Mouse (Mus musculus): ENCODE data around the gene Ppil2. TPM values are rescaled to one million over a fixed set of nuclear protein-coding genes. Genes with fewer than 3 reads are reported as not detected.

Gene Ppil2
- polyA plus RNA-seq, 1 experiment, result 84.6 TPM

GRCm38 (mm10) chr16:17062338-17062737 is 48.7 kb downstream of the Ppil2 start:
- DNase-seq (ENCODE audit: low read depth in 1 of 2, low spot score in 2 of 2), result no peak
- no peaks in the 10 kb centered on the region for H3K27me3 ChIP-seq (ENCODE audit: control insufficient read depth, insufficient read depth, low read length)
- H3K36me3 ChIP-seq (ENCODE audit: control insufficient read depth, insufficient read depth, low read length), result no peaks in the 10 kb centered on the region
- H3K4me1 ChIP-seq (ENCODE audit: control insufficient read depth, insufficient read depth, insufficient read length), result no peaks in the 10 kb centered on the region
- TF ChIP-seq POLR2A (IDR thresholded peaks at IDR 0.05; ENCODE audit: low read depth, low read length), result no peak
- no peak for TF ChIP-seq CTCF (IDR thresholded peaks at IDR 0.05; ENCODE audit: extremely low read depth, insufficient read depth, insufficient read length, insufficient replicate concordance)
- H3K27ac ChIP-seq (ENCODE audit: insufficient read depth, low read length), result no peak overlapping the region
- WGBS, result 77% methylated on average over 1 of the region's 1 CpGs
- H3K4me3 ChIP-seq (ENCODE audit: extremely low read depth, insufficient read depth, insufficient read length), result no peak overlapping the region

DNA sequence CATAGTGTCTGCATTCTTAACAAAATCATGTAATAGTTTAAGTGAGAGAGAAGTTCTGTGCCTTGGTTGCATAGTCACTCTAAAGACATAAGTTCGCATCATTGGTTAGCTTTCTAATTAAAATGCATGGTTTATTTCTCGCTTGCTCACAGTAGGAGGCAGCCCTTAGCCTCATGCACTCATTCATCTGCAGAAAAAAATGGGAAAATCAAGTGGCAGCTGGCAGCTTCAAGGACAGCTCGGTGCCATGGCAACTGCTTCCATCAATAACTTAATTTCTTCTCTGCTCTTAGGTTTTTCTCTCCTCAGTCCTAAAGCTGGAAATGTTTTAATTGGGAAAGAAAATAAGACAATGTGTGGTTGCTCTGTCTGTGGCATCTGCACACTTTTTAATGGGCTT is 55.5 kb downstream of the Ppil2 start:
- Histone ChIP-seq H3K4me3 (ENCODE audit: extremely low read depth, insufficient read depth, insufficient read length) (no peak overlapping the region), H3K4me1 (ENCODE audit: control insufficient read depth, insufficient read depth, insufficient read length) (no peaks in the 10 kb centered on the region)

GRCm38 (mm10) chr16:17053903-17054302 is 57.2 kb downstream of the Ppil2 start:
- Histone ChIP-seq H3K27ac (ENCODE audit: insufficient read depth, low read length) (no peak overlapping the region), H3K27me3 (ENCODE audit: control insufficient read depth, insufficient read depth, low read length) (no peaks in the 10 kb centered on the region), H3K4me3 (ENCODE audit: extremely low read depth, insufficient read depth, insufficient read length) (no peak overlapping the region), H3K36me3 (ENCODE audit: control insufficient read depth, insufficient read depth, low read length) (peaks cover 2% of the 10 kb centered on the region; the same call in 1 of the 2 replicates), H3K4me1 (ENCODE audit: control insufficient read depth, insufficient read depth, insufficient read length) (no peaks in the 10 kb centered on the region)
- TF ChIP-seq POLR2A (IDR thresholded peaks at IDR 0.05; ENCODE audit: low read depth, low read length) (no peak), CTCF (IDR thresholded peaks at IDR 0.05; ENCODE audit: extremely low read depth, insufficient read depth, insufficient read length, insufficient replicate concordance) (no peak)
- DNase-seq (ENCODE audit: low read depth in 1 of 2, low spot score in 2 of 2), result no peak
- WGBS, result 77% methylated on average over 3 of the region's 3 CpGs

More for the DNA sequence above, 55.5 kb downstream of the Ppil2 start:
- H3K27me3 ChIP-seq (ENCODE audit: control insufficient read depth, insufficient read depth, low read length), result no peaks in the 10 kb centered on the region
- 81% methylated on average over 3 of the region's 3 CpGs for WGBS
- no peaks in the 10 kb centered on the region for H3K36me3 ChIP-seq (ENCODE audit: control insufficient read depth, insufficient read depth, low read length)
- TF ChIP-seq CTCF (IDR thresholded peaks at IDR 0.05; ENCODE audit: extremely low read depth, insufficient read depth, insufficient read length, insufficient replicate concordance), result no peak
- no peak for TF ChIP-seq POLR2A (IDR thresholded peaks at IDR 0.05; ENCODE audit: low read depth, low read length)
- H3K27ac ChIP-seq (ENCODE audit: insufficient read depth, low read length), result no peak overlapping the region
- DNase-seq (ENCODE audit: low read depth in 1 of 2, low spot score in 2 of 2), result no peak

GRCm38 (mm10) chr16:17052087-17052486 is 59.0 kb downstream of the Ppil2 start:
- 83% methylated on average over 7 of the region's 7 CpGs for WGBS
- DNase-seq (ENCODE audit: low read depth in 1 of 2, low spot score in 2 of 2), result no peak
- no peak overlapping the region for H3K4me3 ChIP-seq (ENCODE audit: extremely low read depth, insufficient read depth, insufficient read length)
- no peaks in the 10 kb centered on the region for H3K4me1 ChIP-seq (ENCODE audit: control insufficient read depth, insufficient read depth, insufficient read length)
- peaks cover 2% of the 10 kb centered on the region; the same call in 1 of the 2 replicates for H3K36me3 ChIP-seq (ENCODE audit: control insufficient read depth, insufficient read depth, low read length)
- H3K27me3 ChIP-seq (ENCODE audit: control insufficient read depth, insufficient read depth, low read length), result no peaks in the 10 kb centered on the region
- H3K27ac ChIP-seq (ENCODE audit: insufficient read depth, low read length), result no peak overlapping the region
- TF ChIP-seq POLR2A (IDR thresholded peaks at IDR 0.05; ENCODE audit: low read depth, low read length) (no peak), CTCF (IDR thresholded peaks at IDR 0.05; ENCODE audit: extremely low read depth, insufficient read depth, insufficient read length, insufficient replicate concordance) (no peak)

DNA sequence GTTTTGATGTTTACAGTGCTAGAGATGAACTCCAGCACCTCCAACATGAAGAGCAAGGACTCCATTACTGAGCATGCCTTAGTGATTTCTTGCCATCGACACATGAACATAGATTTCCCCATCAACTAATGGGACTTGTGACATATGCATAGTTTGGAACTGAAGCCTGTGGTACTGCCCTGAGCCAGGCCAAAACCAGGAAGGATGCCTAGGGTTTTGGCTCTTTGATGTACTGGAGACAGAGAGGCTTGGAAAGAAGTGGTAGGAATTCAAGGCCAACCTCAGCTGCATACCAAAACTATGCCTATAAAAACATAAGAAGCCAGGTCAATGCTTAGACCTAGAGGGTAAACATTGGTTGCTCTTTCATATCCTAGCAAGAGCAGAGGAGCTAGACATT is 61.2 kb downstream of the Ppil2 start:
- 98% methylated on average over 1 of the region's 1 CpGs for WGBS
- TF ChIP-seq CTCF (IDR thresholded peaks at IDR 0.05; ENCODE audit: extremely low read depth, insufficient read depth, insufficient read length, insufficient replicate concordance) (no peak), POLR2A (IDR thresholded peaks at IDR 0.05; ENCODE audit: low read depth, low read length) (no peak)
- no peak overlapping the region for H3K27ac ChIP-seq (ENCODE audit: insufficient read depth, low read length)
- no peaks in the 10 kb centered on the region for H3K4me1 ChIP-seq (ENCODE audit: control insufficient read depth, insufficient read depth, insufficient read length)
- H3K36me3 ChIP-seq (ENCODE audit: control insufficient read depth, insufficient read depth, low read length), result peaks cover 5% of the 10 kb centered on the region
- H3K27me3 ChIP-seq (ENCODE audit: control insufficient read depth, insufficient read depth, low read length), result no peaks in the 10 kb centered on the region
- H3K4me3 ChIP-seq (ENCODE audit: extremely low read depth, insufficient read depth, insufficient read length), result no peak overlapping the region
- DNase-seq (ENCODE audit: low read depth in 1 of 2, low spot score in 2 of 2), result no peak

DNA sequence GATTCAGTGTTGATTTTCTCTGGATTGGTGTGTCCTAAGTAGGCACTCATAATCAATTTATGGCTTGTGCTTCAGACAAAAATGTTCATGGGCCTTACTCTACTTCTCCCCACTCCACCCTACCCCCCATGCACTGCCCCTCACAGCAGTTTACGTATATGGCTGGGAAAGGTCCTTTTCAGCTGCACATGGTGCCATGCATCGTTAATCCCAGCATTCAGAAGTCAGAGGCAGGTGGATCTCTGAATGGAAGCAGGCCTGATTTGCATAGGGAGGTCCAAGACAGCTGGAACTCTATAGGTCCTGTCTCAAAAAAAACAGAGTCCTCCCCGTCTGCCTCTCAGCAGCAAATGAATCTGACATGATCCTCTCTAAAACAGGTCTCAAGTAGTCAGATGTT is 65.8 kb downstream of the Ppil2 start:
- TF ChIP-seq CTCF (IDR thresholded peaks at IDR 0.05; ENCODE audit: extremely low read depth, insufficient read depth, insufficient read length, insufficient replicate concordance) (no peak), POLR2A (IDR thresholded peaks at IDR 0.05; ENCODE audit: low read depth, low read length) (no peak)
- Histone ChIP-seq H3K27ac (ENCODE audit: insufficient read depth, low read length) (no peak overlapping the region), H3K27me3 (ENCODE audit: control insufficient read depth, insufficient read depth, low read length) (no peaks in the 10 kb centered on the region), H3K4me1 (ENCODE audit: control insufficient read depth, insufficient read depth, insufficient read length) (no peaks in the 10 kb centered on the region), H3K36me3 (ENCODE audit: control insufficient read depth, insufficient read depth, low read length) (peaks cover 14% of the 10 kb centered on the region), H3K4me3 (ENCODE audit: extremely low read depth, insufficient read depth, insufficient read length) (no peak overlapping the region)
- no peak for DNase-seq (ENCODE audit: low read depth in 1 of 2, low spot score in 2 of 2)
- WGBS, result 55% methylated on average over 3 of the region's 3 CpGs

GRCm38 (mm10) chr16:17044320-17044719 is 66.7 kb downstream of the Ppil2 start:
- no peak overlapping the region for H3K27ac ChIP-seq (ENCODE audit: insufficient read depth, low read length)
- no peaks in the 10 kb centered on the region for H3K4me1 ChIP-seq (ENCODE audit: control insufficient read depth, insufficient read depth, insufficient read length)
- H3K27me3 ChIP-seq (ENCODE audit: control insufficient read depth, insufficient read depth, low read length), result no peaks in the 10 kb centered on the region
- H3K4me3 ChIP-seq (ENCODE audit: extremely low read depth, insufficient read depth, insufficient read length), result no peak overlapping the region
- WGBS, result 89% methylated on average over 3 of the region's 3 CpGs
- peaks cover 19% of the 10 kb centered on the region for H3K36me3 ChIP-seq (ENCODE audit: control insufficient read depth, insufficient read depth, low read length)
- DNase-seq (ENCODE audit: low read depth in 1 of 2, low spot score in 2 of 2), result no peak
- TF ChIP-seq POLR2A (IDR thresholded peaks at IDR 0.05; ENCODE audit: low read depth, low read length) (no peak), CTCF (IDR thresholded peaks at IDR 0.05; ENCODE audit: extremely low read depth, insufficient read depth, insufficient read length, insufficient replicate concordance) (no peak)

All from spleen, adult 2 months (tissue).